Mouse (Mus musculus): ENCODE results near the gene Rab10.
"Not testable (repeated sequence)": the region's sequence is repeated elsewhere in the genome, so short reads cannot be mapped to it uniquely, and the experiment has no call there.

Rab10 gene

DNA sequence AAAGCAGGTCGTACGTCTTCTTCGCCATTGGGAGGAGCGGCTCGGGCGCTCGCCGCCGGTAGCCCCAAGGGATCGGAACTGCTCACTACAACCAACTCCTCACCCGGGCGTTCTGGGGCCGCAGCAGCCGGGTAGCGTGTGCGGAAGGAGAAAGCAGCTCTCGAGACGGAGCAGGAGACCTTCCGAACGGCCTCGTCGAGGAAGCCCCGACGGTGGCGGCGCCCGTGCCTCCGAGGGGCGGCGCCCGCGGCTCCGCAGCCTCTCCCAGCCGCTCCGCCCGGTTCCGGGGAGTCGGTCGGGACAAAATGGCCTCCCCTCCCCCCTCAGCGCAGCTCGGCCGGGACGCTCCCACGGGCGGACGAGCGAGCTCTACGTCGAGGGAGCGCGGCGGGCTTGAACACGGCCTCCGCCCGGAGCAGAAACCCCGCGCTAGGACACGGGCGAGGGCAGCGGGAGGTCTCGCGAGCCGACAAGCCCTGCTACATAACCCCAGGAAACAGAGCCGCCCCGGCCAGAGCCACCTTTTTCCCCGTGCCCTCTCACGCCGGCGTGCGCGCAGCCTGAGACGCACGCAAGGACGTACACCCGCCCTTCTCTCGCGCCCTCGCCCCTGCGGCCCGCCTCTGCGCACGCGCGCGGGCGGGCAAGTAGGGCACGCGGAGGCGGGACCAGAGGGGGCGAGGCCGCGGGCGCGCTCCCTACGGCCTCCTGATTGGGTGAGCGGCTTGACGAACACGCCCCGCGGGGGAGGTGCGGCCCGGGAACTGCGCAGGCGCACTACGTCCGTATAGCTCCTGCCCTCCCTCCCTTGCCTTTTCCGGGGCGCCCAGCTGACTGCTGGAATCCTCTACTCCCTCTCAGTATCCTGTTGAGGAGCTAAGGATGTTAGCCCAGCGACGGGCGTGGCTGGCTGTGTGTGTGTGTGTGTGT lies at the start of gene Rab10:
Gene Rab10 (minus strand): TSS at position 579 of the 930 bp plus-strand sequence.
- peak; percentile 98 for DNase-seq (ENCODE audit: low spot score)

DNA sequence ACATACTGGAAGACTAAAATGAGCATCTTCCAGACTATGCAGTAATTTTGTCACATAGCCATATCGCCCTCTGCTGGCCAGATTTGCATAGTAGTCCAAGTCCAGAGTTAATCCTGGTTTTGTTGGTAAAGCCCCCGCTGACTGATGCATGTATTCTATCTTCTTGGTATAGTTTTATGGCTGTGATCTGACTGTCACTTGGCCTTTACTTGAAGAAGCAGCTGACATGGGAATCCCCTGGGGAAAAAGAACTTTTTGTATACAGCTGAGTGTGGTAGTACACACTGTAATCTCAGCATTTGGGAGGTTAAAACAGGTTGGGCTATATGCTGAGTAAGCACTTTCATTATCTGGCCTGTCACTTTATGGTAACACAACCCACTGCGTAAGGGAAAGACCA lies 49.5 kb upstream of the Rab10 start:
- DNase-seq (ENCODE audit: low spot score), result peak; percentile 72

DNA sequence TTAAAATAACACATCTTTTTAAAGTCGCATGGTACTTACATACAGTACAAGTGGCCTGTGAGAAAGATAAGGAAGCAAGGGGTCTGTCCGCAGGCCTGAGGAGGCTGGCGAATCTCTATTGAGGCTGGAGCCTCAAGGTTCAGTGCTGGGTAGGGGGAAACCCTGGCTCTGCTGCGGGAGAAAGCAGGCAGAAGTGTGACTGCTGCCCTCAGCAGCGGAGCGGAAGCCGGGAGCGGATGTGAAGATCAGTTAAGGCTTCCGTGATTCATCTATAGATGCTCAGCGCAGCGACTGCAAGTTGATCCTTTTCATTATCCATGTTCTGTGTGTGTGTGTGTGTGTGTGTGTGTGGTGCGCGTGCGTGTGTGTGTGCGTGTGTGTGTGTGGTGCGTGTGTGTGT lies 47.1 kb upstream of the Rab10 start:
- DNase-seq (ENCODE audit: low spot score), result no peak

DNA sequence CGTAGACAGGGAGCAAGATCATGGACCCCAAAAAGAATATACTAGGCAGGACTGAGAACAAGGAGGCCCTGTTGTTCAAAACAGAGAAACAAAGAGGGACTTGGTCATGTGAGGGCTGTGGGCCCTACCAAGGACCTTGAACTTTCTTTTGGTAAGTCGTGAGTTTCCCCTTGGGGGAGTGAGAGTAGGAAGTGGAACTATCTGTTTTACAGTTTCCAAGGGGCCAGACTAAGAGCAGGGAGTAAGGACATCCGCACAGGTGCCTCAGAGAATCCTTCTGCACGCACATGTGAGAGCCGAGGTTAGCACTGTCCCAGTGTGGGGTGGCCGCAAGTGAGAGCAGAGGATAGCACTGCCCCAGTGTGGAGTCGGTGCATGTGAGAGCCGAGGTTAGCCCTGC lies 45.3 kb upstream of the Rab10 start:
- no peak for DNase-seq (ENCODE audit: low spot score)

DNA sequence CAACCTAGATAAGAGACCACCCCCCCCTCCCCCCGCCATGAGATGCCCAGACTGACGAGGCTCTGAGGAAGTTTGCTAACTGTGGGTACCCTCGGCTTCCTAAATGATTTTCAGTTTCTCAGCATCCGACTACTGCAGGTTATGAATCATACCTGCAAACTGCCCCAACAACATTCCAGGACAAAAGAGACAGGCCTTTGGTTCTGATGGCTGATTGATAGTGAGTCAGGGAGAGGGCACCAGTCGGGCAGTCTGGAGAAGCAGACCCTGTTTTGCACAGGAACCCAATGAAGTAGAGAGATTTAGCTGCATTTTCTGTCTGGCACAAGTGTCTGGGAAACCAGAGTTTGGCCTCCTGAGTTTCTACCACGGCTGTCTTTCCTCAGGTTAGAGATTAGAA lies 42.4 kb upstream of the Rab10 start:
- DNase-seq (ENCODE audit: low spot score), result no peak

DNA sequence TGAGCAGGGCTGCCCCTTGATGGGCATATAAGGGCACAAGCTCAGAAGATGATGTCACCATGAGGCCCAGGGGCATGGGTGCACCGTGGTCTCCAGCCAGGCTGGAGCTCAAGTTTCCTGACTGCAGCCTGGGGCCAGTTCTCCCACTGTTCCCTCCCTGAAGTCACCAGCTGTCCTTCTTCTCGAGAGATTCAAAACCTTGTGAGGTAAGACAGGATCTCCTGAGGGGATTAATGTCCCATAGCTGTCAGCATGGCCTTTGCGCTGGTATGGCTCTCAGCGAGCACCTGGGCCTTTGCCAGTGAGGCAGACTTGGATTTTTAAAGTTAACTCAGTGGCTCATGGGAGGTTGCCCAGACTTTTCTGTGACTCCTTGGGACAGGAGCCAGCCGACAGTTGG lies 40.4 kb upstream of the Rab10 start:
- no peak for DNase-seq (ENCODE audit: low spot score)

DNA sequence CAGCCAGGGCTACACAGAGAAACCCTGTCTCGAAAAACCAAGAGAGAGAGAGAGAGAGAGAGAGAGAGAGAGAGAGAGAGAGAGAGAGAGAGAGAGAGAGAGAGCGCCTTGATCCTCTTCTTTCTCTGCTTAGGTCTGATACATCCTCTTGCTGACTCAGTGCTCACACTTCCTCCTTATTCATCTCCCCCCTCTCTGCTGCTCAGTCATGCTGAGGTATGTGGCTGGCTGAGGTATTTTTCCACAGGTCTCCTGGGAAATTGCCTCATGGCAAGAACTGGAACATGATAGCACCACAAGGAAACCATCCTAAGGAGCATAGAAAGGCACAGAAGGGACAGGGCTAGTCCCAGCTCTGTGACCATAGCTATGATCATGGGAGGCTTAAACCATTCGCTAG lies 39.6 kb upstream of the Rab10 start:
- DNase-seq (ENCODE audit: low spot score), result no peak

DNA sequence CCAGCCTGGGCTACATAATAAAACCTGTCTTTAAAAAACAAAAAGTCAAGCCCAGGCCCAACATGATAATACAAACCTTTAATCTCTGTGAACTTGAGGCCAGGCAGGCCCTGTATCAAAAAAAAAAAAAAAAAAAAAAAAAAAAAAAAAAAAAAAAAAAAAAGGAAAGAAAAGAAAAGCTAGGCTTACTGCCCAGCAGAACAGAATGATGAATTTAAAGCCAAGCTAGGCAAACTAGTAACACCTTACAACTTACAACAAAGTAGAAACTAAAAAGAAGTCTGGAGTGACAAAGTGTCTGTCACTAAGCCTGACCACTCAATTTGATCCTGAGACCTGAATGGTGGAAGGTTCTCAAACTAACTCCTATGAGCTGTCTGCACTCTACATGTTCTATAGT lies 37.9 kb upstream of the Rab10 start:
- DNase-seq (ENCODE audit: low spot score), result no peak

DNA sequence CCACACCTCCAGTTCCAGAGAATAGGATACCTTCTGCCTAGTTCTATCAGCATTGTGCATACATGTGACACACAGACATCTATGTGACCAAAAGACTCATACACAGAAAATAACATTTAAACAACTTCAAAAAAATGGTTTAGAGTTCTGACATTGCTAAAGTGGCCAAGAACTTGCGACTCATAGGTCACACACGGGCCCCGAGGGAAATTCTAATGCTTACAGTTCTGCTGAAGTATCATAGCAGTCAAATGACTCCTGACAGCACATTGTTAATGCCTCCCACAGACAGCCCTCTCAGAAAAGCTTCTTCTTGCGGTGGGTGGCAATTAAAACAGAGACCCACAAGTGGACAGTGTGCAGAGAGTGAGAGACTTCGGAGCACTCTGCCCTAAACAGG lies 35.3 kb upstream of the Rab10 start:
- DNase-seq (ENCODE audit: low spot score), result no peak

DNA sequence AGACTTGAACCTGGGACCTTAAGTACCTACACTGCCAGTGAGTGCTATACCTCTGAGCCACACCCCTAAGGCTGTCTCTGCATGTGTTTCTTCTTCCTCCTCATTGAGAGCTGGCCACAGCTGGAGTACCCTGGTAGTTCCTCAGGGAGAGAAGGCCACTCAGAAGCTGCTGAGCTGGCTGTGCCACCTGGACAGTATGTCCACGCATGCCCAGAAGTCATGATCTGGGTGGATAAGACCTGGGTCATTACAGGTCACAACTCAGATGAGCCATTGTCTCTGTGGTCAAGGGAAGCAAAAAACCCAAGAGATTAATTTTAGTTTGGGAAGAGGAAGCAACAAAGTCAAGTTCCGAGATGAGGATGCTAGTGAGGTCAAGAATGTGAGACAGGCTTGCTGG lies 34.4 kb upstream of the Rab10 start:
- no peak for DNase-seq (ENCODE audit: low spot score)

DNA sequence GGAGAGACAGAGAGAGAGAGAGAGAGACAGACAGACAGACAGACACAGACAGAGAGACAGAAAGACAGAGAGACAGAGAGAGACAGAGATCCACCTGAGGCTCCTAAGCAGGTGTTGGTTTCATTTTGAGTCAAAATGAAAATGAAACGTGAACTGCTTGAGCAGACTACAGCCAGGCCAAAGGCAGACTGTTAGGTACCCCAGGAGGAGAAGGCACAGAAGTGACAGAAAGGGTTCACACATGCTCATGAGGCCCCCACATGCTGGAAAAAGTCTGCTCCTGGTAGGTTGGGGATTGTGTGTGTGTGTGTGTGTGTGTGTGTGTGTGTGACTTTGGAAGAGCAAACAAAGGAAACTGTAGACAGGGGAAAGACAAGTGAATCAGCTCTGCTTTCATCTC lies 29.2 kb upstream of the Rab10 start:
- DNase-seq (ENCODE audit: low spot score), result no peak

DNA sequence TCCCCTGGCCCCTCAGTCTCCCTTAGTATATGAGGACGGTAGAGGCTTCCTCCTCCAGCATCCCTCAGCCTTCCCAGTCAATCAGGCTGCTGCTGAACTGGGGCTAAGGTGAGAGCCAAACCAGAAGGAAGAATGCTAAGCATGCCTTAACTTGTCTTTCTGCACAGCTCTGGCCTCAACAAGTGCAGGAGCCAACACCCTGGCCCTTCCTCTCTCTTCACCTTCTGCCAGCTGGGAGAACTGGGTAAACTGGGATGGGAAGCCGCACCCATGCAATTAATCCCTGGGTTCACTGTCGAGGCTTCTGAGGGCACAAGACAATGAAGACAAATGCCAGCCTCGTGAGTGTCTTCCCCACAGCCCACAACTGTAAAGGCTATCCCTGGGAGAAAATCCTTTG lies 19.9 kb upstream of the Rab10 start:
- no peak for DNase-seq (ENCODE audit: low spot score)

DNA sequence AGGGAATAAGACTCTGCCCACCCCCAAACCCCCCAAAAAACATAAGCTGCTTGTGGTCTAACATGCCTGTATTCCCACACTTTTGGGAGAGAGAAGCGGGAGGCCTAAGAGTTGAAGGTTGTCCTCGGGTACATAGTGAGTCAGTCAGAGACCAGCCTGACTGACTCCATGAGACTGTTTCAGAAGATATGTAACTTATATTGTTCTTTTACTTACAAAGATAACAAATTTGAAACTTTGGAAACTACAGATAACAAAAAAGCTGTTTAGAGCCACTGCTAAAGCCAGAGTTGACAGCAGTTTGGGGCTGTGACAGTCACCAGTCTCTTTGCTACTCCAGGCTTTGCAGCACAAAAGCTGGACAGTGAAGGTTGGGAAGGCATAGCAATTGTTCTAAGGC lies 15.5 kb upstream of the Rab10 start:
- no peak for DNase-seq (ENCODE audit: low spot score)

DNA sequence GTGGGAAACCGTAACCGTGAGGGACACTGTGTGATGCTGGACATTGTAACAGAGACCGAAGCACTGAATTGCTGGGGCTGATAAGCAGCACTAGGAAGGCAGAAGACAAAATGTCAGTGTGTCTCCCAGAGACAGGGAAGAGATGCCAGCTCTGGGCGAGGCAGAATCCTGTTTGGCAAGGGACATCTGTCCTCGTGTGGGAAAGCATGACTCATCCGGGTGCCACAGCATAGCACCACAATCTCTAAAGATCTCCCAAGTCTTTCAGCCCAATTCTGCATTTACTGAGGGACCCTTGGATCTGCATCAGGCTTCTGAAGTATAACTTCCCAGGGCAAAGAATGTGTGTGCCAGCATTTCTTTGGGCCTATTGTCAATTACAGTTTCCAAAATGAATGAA lies 13.5 kb upstream of the Rab10 start:
- DNase-seq (ENCODE audit: low spot score), result no peak

DNA sequence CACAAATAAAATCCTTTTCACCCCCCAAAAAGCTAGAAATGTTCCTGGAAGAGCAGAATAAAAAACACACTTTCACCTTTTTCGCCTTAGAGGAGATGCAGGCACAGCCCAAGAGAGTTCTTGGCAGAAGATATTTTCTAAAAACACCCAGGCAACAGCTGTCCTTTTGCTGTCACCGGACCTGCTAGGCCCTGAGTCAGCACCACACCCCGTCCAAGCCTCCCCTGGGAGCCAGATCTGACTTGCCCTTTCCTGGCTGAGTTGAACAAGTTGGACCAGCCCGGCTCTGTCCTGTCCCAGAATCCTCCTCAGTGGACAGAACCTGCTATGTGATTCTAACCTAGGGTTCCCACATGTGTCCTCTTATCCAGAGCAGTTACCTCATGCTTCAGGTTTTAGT lies 9.6 kb upstream of the Rab10 start:
- DNase-seq (ENCODE audit: low spot score), result no peak

DNA sequence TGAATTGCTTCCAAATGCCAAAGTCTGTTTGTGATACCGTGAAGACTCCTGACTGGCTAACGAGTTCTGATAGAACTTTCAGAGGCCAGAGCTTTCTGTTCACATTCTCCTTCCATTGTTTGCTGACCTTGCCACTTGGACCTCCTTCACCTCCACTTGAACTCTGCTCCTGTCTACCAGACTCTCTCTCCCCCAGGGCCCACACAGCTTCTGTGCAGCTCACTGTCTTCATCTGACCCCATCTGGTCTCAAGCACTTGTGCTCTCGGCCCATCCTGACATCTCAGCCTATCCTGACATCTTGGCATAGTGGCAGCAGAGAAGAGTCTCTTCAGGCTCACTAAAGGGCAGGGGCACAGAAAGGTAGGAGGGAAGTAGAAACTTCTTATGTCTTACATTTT lies 7.2 kb upstream of the Rab10 start:
- DNase-seq (ENCODE audit: low spot score), result no peak

DNA sequence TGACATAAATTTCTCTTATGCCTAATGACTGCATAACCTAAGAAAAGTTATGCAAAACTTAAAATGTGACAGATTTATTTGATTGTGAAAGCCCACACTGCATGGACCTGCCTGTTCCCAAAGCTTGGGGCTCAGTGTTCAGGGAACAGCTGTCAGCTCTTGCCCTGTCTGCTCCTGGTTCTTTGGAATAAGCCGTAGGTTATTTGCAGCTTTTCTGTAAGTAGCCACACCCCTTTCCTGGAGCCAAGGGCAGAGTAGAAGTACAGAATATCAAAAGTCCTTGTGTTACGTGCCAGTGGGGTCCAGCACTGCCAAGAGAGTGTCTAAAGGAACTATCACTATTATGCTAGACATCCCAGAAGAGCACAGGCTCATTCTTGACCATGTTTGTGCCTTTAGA lies 6.3 kb upstream of the Rab10 start:
- no peak for DNase-seq (ENCODE audit: low spot score)

DNA sequence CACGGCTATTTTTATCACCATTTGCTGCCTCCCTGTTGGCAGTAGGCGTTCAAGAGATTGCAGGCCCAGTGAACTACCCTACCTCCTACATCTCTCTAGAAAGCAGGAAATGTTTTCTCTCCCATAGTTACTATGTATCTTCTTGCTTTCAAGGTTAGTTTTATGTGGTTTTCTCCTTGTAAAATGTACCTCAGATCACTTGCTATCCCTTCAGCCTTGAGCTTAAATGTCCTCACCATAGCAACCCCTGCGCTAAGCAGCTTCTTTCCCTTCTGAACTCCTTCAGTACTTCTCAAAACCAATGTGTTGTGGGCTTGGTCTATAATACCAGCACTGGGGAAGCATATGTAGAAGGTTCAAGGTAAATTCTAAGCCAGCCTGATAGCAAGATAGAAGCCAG lies 3.1 kb upstream of the Rab10 start:
- DNase-seq (ENCODE audit: low spot score), result no peak

DNA sequence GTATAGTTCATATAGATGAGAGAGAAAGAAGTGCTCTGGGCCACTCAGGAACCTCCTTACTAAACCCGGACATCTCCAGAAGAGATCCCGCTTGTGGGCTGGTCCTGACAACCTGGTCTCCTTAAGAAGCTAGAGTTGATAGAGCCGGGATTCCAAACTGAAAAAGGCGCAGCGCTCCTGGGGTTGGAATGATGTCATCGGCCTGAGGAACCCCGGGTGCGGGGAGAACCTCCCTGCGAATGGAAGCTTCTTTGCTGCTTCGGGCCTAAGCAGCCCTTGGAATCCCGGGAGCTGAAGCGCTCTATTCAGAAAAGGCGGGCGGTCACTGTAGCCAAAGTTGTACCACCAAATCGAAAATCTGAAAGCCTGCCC lies 538 bp upstream of the Rab10 start:
- DNase-seq (ENCODE audit: low spot score), result no peak

DNA sequence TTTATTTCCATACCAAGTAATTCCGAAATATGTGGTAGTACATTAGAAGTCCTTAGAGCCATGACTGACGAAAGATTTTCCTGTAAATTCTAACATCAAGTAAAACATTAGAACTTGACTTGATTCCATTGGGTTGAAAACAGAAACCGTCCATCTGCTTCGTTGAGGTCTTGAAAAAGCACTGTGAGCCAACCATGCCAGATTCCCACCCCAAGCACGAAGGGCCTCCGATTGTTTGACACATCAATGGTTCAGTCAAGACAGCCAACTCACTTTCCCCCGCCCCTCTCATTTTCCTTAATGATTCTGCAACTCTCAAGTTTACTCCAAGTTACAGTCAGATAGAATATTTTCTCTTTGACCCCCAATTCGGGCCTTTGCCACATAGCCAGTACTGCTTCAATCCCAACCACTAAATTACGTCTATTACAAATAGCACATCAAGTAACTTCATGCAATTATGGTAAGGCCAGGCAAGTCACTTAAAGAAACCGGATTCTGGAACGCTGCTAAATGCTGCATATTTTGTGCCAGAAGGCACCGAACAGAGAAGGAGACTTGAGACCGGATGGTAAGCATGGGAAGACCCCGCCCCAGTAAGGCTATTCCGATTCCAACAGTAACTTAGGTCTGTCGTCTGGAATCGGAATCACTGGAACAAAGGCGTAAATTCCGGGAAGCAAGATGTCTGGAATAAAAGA lies 1.1 kb downstream of the Rab10 start:
- no peak for DNase-seq (ENCODE audit: low spot score)

DNA sequence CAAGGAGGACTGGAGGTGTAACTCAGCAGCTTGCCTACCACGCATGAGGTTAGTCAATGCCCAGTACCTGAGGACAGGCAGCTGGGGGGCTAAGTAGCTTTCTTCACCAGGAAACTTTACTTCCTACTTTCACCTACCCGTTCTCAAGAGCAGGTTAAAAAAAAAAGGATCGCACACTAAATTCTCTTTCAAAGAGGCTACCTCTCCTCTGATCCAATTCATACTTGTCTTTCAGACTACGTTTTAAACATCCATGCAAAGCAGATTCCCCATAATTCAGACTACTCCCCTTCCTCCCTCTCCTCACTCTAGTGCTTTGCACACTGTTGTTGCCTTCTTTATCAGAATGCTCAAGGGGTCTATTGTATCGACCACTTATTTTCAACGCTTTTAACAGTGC lies 2.2 kb downstream of the Rab10 start:
- no peak for DNase-seq (ENCODE audit: low spot score)

DNA sequence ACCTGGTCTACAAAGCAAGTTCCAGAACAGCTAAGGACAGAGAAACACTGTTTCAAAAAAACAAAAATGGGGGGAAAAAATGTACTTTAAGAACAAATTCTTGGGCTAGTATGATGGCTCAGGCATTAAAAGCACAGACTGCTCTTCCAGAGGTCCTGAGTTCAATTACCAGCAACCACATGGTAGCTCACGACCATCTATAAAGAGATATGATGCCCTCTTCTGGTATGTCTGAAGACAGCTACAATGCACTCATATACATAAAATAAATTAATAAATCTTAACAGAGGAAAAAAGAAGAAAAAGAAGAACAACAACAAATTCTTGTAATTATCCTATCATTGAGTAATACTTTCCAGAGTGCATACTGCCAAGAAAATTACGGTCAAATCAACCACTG lies 4.5 kb downstream of the Rab10 start:
- DNase-seq (ENCODE audit: low spot score), result no peak

DNA sequence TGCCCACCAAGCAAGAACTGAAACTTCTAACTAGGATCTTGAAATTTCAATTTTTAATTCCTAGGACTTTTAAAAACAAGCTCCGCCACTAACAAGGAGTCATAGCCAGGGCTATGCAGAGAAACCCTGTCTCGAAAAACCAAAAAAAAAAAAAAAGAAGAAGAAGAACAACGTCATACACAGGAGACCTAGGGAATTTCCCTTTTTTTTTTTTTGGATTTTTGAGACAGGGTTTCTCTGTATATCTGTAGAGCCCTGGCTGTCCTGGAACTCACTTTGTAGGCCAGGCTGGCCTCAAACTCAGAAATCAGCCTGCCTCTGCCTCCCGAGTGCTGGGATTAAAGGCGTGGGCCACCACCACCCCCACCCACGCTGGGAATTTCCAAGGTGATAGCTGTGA lies 12.1 kb downstream of the Rab10 start:
- not testable (repeated sequence) for DNase-seq (ENCODE audit: low spot score)

DNA sequence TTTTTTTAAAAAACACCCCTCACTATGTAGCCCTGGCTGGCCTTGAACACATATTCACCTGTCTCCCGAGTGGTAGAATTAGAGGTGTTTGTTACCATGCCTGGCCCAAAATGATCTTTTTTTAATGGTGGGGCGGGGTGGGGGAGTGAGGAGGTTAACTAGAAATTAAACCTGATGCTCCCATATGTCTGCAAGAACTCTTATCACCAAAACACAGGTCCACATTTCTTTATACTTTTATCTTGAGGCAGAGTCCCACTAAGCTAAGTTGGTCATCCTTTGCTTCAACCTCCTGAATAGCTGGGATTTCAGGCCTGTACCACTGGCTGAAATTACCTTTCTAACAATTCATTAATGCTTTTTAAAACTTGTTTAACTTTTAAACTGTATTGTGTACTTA lies 13.7 kb downstream of the Rab10 start:
- no peak for DNase-seq (ENCODE audit: low spot score)

Data from left cerebral cortex, adult 11 months (tissue).